Mouse (Mus musculus): ENCODE measurements around the gene Cldn3.

DNA sequence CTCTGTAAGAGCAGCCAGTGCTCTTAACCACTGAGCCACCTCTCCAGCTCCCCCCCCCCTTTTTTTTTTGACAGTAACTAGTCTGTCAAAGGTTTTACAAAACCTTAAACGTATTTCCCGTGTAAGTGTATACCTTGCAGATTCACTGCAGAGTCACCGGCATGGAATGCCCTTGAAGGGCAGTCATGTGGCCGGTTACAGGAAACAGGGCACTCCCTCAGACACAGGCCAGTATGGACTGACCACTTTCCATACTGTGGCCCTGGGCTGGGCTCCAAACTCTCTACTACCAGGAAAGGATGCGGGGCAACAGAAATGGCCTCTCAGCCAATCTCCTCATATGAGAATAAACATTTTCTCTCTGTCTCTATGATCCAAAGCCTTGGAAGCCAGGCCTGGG, 30.5 kb upstream of the Cldn3 start:
- TF ChIP-seq ZC3H11A (IDR thresholded peaks at IDR 0.05; ENCODE audit: borderline replicate concordance, low read depth, low read length) (no peak), HCFC1 (IDR thresholded peaks at IDR 0.05; ENCODE audit: borderline replicate concordance, insufficient read depth, low read length) (no peak), ZNF384 (IDR thresholded peaks at IDR 0.05; ENCODE audit: low read depth, low read length) (no peak), MAFK (IDR thresholded peaks at IDR 0.05; ENCODE audit: insufficient read depth, low read depth, low read length) (no peak), CHD2 (IDR thresholded peaks at IDR 0.05; ENCODE audit: low read depth, low read length) (no peak)

Measured in ES-E14 (cell line).